Mouse (Mus musculus): Measurements from ENCODE around the gene Wdr17. TPM values are rescaled to one million over a fixed set of nuclear protein-coding genes. Genes with fewer than 3 reads are reported as not detected.
"Not testable (repeated sequence)": the region's sequence is repeated elsewhere in the genome, so short reads cannot be mapped to it uniquely, and the experiment has no call there.

The Wdr17 gene
- polyA plus RNA-seq, 1 experiment from 2014 or later = 15.1 TPM

DNA sequence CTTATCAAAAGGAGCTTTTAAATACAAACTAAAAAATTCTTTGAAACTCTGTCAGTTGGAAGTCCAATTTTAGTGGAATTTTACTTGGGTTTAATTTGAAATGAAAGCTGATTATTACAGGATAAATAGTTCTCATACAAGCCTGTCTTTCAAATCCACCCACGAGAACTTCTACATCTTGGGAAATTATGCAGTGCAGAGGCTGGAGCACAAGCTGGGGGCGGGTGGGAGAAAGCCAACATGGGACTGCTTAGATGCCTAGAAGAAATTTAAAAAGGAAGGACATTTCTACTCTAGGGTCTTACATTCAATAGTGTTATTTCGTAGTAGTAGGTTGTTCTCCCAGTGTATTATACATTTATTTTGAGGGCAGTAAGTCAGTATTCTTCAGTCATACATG is 219.2 kb downstream of the Wdr17 start:
- H3K27me3 ChIP-seq (replicated peaks) = no peaks in the 10 kb centered on the region
- H3K27ac ChIP-seq (replicated peaks) = no peak overlapping the region
- no peaks in the 10 kb centered on the region for H3K36me3 ChIP-seq
- H3K9me3 ChIP-seq (replicated peaks) = no peaks in the 10 kb centered on the region
- no peak overlapping the region for H3K4me3 ChIP-seq (replicated peaks)
- no peaks in the 10 kb centered on the region for H3K4me1 ChIP-seq
- H3K4me2 ChIP-seq = no peak overlapping the region
- WGBS = 84% methylated on average over 3 of the region's 3 CpGs
- no peak for ATAC-seq (ENCODE audit: low FRiP score)
- H3K9ac ChIP-seq (replicated peaks) = no peak overlapping the region

DNA sequence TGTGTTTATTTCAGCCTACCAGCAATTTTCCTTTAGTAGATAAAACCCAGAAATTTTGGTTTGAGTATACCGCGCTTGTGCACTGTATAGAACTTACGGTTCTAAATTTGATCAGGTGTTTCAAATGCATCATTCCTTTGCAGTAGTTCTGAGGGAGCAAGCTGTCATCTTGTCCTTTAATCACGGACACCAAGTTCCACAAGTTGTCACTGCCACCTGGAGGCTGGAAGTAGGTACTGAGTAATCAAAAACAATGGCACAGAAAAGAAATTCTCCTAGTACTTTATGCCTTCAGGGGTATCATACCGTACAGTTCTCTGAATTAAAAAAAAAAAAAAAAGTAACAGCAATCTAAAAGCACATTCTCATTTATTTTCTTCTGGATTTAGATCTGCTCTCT is 226.3 kb downstream of the Wdr17 start:
- ATAC-seq (ENCODE audit: low FRiP score) = peak; percentile 85; the same call in 1 of the 2 replicates
- Histone ChIP-seq H3K27me3 (replicated peaks) (no peaks in the 10 kb centered on the region), H3K9ac (replicated peaks) (no peak overlapping the region), H3K4me1 (no peaks in the 10 kb centered on the region), H3K4me3 (replicated peaks) (no peak overlapping the region), H3K4me2 (no peak overlapping the region), H3K27ac (replicated peaks) (no peak overlapping the region), H3K9me3 (replicated peaks) (no peaks in the 10 kb centered on the region), H3K36me3 (no peaks in the 10 kb centered on the region)
- WGBS = 35% methylated on average over 5 of the region's 5 CpGs

DNA sequence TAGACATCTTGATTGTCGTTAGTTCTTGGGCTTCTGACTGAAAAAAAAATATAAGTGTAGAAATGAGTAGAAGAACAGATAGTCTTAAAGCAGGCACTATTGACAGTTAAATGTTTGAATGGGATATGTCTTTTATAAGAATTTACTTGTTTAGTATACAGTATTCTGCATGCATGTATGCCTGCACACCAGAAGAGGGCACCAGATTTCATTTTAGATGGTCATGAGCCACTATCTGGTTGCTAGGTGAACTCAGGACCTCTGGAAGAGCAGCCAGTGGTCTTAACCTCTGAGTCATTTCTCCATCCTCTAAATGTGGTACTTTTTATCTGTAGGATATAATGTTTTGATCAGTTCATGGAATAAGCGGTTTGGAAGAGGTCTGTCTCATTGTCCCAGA is 227.3 kb downstream of the Wdr17 start:
- H3K36me3 ChIP-seq = no peaks in the 10 kb centered on the region
- H3K27ac ChIP-seq (replicated peaks) = no peak overlapping the region
- H3K4me1 ChIP-seq = no peaks in the 10 kb centered on the region
- H3K4me3 ChIP-seq (replicated peaks) = no peak overlapping the region
- H3K4me2 ChIP-seq = no peak overlapping the region
- no peak overlapping the region for H3K9ac ChIP-seq (replicated peaks)
- WGBS = 92% methylated on average over 2 of the region's 2 CpGs
- ATAC-seq (ENCODE audit: low FRiP score) = no peak
- no peaks in the 10 kb centered on the region for H3K9me3 ChIP-seq (replicated peaks)
- no peaks in the 10 kb centered on the region for H3K27me3 ChIP-seq (replicated peaks)

DNA sequence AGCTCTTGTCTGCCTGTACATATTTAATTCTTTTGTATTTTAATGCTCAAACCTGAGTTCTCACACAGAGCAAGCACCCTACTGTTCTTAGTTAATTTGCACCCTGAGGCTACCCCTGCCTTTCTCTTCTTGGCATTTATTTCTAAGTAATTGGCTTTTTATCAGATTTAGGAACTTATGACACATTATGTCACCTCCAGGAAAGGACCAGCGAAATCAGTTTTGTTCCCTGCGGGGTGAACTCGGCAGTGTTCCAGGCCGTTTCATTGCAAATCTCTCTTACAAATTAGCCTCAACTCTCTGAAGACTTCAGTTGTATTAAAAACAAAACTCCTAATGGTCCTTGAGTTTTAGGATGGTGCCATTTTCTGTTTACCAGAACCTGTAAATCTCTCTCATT is 248.3 kb downstream of the Wdr17 start:
- 51% methylated on average over 4 of the region's 4 CpGs for WGBS
- Histone ChIP-seq H3K9me3 (replicated peaks) (no peaks in the 10 kb centered on the region), H3K4me1 (no peaks in the 10 kb centered on the region)

DNA sequence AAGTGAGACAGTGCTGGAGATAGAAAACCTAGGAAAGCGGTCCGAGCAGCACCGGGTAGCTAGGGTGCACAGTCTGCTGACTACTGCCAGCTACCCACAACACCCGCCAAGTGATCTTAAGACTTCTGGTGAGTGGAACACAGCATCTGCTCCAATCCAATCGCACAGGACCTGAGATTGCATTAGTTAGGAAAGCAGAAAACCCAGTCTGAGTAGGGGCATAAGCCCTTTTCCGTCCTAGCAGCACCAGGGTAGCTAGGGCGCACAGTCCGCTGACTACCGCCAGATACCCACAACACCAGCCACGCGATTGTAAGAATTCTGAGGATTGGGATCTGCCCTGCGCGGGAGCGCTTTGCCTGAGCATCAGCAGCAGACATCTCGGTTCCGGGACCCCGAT is 270.3 kb downstream of the Wdr17 start:
- H3K4me3 ChIP-seq (replicated peaks); H3K9me3 ChIP-seq (replicated peaks); ATAC-seq (ENCODE audit: low FRiP score); H3K27me3 ChIP-seq (replicated peaks); H3K9ac ChIP-seq (replicated peaks); H3K4me1 ChIP-seq; H3K27ac ChIP-seq (replicated peaks); H3K4me2 ChIP-seq; H3K36me3 ChIP-seq: not testable (repeated sequence)
- WGBS = 92% methylated on average over 17 of the region's 17 CpGs

More for the DNA sequence above, 248.3 kb downstream of the Wdr17 start:
- H3K4me2 ChIP-seq = no peak overlapping the region
- peak; percentile 38; the same call in 1 of the 2 replicates for ATAC-seq (ENCODE audit: low FRiP score)
- no peaks in the 10 kb centered on the region for H3K27me3 ChIP-seq (replicated peaks)
- H3K4me3 ChIP-seq (replicated peaks) = no peak overlapping the region
- H3K9ac ChIP-seq (replicated peaks) = no peak overlapping the region
- no peaks in the 10 kb centered on the region for H3K36me3 ChIP-seq
- no peak overlapping the region for H3K27ac ChIP-seq (replicated peaks)

DNA sequence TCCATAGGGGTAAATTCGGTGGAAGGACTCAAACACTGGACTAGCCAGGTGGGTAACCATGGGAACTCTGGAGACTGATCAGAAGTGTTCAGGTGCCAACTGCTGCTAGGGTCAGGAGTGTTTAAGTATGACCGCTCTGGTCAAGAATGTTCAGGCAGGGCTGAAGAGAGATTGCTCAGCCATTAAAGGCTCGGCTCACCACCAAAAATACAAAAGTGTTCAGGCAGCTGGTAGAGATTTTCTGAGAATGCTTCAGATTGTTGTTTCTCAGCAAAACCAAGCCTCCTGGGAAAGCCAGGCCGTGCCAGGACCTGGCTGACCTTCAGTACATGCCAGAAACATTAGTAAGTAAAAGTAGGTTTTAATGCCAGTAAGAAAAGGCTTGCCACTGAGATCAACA is 276.7 kb downstream of the Wdr17 start:
- H3K27ac ChIP-seq (replicated peaks) = no peak overlapping the region
- no peaks in the 10 kb centered on the region for H3K9me3 ChIP-seq (replicated peaks)
- WGBS = 86% methylated on average over 4 of the region's 4 CpGs
- no peaks in the 10 kb centered on the region for H3K36me3 ChIP-seq
- no peaks in the 10 kb centered on the region for H3K4me1 ChIP-seq
- H3K9ac ChIP-seq (replicated peaks) = no peak overlapping the region
- H3K4me2 ChIP-seq = no peak overlapping the region
- ATAC-seq (ENCODE audit: low FRiP score) = no peak
- H3K27me3 ChIP-seq (replicated peaks) = no peaks in the 10 kb centered on the region
- H3K4me3 ChIP-seq (replicated peaks) = no peak overlapping the region

DNA sequence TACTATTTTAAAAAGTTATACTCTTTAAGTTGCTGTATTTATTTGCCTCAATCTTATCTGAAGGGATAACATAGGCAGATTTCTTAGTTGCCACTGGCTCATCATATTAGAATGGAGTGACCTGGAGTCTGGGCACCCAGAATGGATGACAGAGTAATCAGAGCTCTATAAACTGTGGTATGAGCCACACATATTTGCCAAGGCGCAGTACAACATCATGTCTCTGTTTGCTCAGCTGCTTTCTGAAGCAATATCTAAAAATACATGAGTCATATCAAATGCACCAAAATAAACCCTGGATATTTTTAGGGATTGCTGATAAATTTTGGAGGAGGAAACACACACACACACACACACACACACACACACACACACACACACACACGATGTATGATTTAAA is 277.6 kb downstream of the Wdr17 start:
- Histone ChIP-seq H3K9me3 (replicated peaks) (no peaks in the 10 kb centered on the region), H3K4me3 (replicated peaks) (no peak overlapping the region), H3K4me1 (no peaks in the 10 kb centered on the region), H3K9ac (replicated peaks) (no peak overlapping the region), H3K27ac (replicated peaks) (no peak overlapping the region), H3K4me2 (no peak overlapping the region), H3K27me3 (replicated peaks) (no peaks in the 10 kb centered on the region), H3K36me3 (no peaks in the 10 kb centered on the region)
- 87% methylated on average over 2 of the region's 2 CpGs for WGBS
- no peak for ATAC-seq (ENCODE audit: low FRiP score)

DNA sequence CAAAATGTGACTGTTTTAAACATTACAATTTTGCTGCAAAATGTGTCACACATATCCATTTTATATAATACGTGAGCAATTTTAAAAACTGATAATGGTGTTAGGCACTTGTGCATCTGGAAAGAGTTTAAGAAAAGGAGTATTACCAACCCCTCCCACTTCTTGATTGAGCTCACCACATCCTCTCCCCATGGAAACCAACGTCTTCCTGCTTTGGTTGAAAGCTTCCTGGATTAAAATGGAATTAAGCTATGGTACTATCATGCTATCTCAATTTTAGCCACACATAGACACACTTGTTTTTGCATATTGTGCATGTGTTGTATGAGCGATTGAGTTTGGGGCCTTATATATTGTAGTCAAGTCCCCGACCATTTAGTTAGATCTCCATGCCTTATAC is 283.5 kb downstream of the Wdr17 start:
- WGBS = 86% methylated on average over 4 of the region's 4 CpGs

DNA sequence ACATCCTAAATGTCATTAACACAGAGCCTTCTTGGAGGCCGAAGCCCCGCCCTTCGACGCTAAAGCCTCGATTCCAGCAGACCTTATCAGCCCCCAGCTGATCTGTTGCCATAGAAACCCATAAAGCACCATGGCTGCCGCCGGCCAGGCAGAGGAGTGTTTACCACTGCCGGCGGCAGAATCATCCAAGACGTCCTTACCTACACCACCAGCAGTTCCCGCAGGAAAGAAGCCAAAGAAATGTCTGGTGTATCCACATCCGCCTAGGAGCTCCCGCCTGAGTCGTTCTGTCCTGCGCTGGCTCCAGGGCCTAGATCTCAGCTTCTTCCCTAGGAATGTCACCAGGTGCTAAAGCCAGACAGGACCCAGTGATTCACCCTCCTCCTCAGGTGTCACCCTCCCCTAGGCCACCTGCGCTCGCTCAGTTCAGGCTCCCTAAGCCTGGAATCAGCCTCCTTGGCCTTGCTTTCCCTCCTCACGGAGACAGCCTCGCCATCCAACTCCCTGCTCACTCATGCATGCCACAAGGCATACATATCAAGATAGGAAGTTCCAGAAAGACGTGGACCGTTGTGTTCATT is 286.2 kb downstream of the Wdr17 start, which contains the start of gene Spata4:
TSS of gene Spata4 (plus strand) at position 111 of the 581 bp plus-strand sequence.
- WGBS = 6% methylated on average over 21 of the region's 21 CpGs
- Histone ChIP-seq H3K4me1 (peaks cover 8% of the 10 kb centered on the region), H3K36me3 (no peaks in the 10 kb centered on the region), H3K4me2 (peak within 1 kb of the TSS; percentile 64), H3K4me3 (replicated peaks) (peak within 1 kb of the TSS; percentile 31), H3K27me3 (replicated peaks) (no peaks in the 10 kb centered on the region), H3K27ac (replicated peaks) (peak within 1 kb of the TSS; percentile 43), H3K9me3 (replicated peaks) (no peaks in the 10 kb centered on the region), H3K9ac (replicated peaks) (peak within 1 kb of the TSS; percentile 38)
- peak; percentile 89 for ATAC-seq (ENCODE audit: low FRiP score)

More for the DNA sequence above, 283.5 kb downstream of the Wdr17 start:
- H3K9ac ChIP-seq (replicated peaks) = no peak overlapping the region
- no peak overlapping the region for H3K4me3 ChIP-seq (replicated peaks)
- H3K4me2 ChIP-seq = no peak overlapping the region
- no peaks in the 10 kb centered on the region for H3K27me3 ChIP-seq (replicated peaks)
- H3K4me1 ChIP-seq = peaks cover 8% of the 10 kb centered on the region
- H3K36me3 ChIP-seq = no peaks in the 10 kb centered on the region
- H3K27ac ChIP-seq (replicated peaks) = no peak overlapping the region
- ATAC-seq (ENCODE audit: low FRiP score) = no peak
- H3K9me3 ChIP-seq (replicated peaks) = no peaks in the 10 kb centered on the region

DNA sequence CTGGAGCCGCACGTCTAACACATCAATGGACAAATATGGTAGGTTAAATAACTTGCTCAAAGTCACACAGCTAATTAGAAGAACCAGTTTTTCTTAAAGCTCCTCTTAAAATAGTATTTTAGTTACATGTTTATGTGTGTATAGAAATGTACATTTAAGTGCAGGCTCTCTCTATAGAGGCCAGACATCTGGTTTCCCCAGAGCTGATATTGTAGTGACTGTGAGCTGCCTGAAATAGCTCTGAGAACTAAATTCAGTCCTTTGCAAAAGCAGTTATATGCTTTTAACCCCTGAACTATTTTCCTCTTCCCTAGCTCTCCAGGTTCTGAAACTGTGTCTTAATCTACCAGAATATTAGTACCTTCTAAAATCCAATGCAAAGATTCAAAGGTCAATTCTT is 289.6 kb downstream of the Wdr17 start:
- Histone ChIP-seq H3K9ac (replicated peaks) (no peak overlapping the region), H3K9me3 (replicated peaks) (no peaks in the 10 kb centered on the region), H3K4me3 (replicated peaks) (no peak overlapping the region), H3K27me3 (replicated peaks) (no peaks in the 10 kb centered on the region), H3K36me3 (no peaks in the 10 kb centered on the region), H3K4me2 (no peak overlapping the region), H3K27ac (replicated peaks) (no peak overlapping the region), H3K4me1 (peaks cover 15% of the 10 kb centered on the region)
- WGBS = 93% methylated on average over 2 of the region's 2 CpGs
- ATAC-seq (ENCODE audit: low FRiP score) = no peak

DNA sequence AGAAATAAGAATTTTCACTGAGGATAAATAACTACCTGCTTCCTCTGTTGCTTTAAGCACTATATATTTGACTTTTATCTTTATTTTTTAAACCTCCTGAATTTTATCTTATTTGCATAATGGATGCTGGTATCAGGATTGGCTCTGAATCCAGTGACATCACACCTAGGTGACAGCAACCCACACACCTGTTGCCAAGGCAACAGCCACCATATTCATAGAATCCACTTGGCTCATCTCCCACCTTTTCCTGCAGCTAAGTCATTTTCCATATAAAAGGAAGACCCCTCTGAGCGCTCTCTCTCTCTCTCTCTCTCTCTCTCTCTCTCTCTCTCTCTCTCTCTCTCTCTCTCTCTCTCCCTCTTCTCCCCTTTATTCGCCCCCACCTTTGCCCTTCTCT is 290.0 kb downstream of the Wdr17 start:
- ATAC-seq (ENCODE audit: low FRiP score) = no peak
- no peak overlapping the region for H3K4me3 ChIP-seq (replicated peaks)
- H3K9ac ChIP-seq (replicated peaks) = no peak overlapping the region
- no peaks in the 10 kb centered on the region for H3K36me3 ChIP-seq
- H3K9me3 ChIP-seq (replicated peaks) = no peaks in the 10 kb centered on the region
- no peaks in the 10 kb centered on the region for H3K27me3 ChIP-seq (replicated peaks)
- H3K4me2 ChIP-seq = no peak overlapping the region
- WGBS = 88% methylated on average over 2 of the region's 2 CpGs
- H3K27ac ChIP-seq (replicated peaks) = no peak overlapping the region
- peaks cover 15% of the 10 kb centered on the region for H3K4me1 ChIP-seq

DNA sequence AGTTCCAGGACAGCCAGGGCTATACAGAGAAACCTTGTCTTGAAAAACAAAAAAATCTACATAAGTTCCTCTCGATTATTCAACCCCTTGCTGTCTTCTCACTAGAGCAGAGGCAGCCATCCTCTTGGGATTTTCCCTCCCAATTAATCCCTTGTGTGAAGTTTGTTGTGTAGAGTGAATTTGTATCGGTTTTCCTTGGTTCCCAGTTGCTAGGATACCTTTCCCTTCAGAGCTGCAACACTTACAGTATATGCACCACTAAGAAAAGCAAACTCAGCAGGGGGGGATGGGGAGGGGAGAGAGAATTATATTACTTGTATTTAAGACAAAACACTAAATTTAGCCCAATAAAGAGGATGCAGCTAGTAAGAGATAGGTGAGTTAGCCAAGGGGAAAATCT is 290.9 kb downstream of the Wdr17 start:
- ATAC-seq (ENCODE audit: low FRiP score) = 0 out of 2 replicates have a peak, but pooled peaks have one; percentile 33
- Histone ChIP-seq H3K9me3 (replicated peaks) (no peaks in the 10 kb centered on the region), H3K4me3 (replicated peaks) (no peak overlapping the region), H3K27ac (replicated peaks) (no peak overlapping the region), H3K36me3 (no peaks in the 10 kb centered on the region), H3K4me2 (no peak overlapping the region), H3K9ac (replicated peaks) (no peak overlapping the region), H3K4me1 (peaks cover 15% of the 10 kb centered on the region), H3K27me3 (replicated peaks) (no peaks in the 10 kb centered on the region)
- 27% methylated on average over 2 of the region's 2 CpGs for WGBS
